Mouse (Mus musculus) left cerebral cortex, postnatal 14 days (tissue): ENCODE results near the gene Cdc40. TPM values are rescaled to one million over a fixed set of nuclear protein-coding genes. Genes with fewer than 3 reads are reported as not detected.

Source experiments
- DNase-seq, 2 experiments: peaks; one replicate each; pipeline ENCODE4 v3.0.0; 2021 to 2022; ENCODE audit warnings: low spot score in 2 of 2, mixed read lengths in 1 of 2
- intact Hi-C: fragments of 180-260 bp; cut with DNase I; formaldehyde crosslinking; loops from one replicate; pipeline ENCODE4 v1.15.1; 2025
- total RNA-seq, 2 experiments: library from RNA; stranded (reverse); gene quantifications; 2 replicates each; pipeline ENCODE4 v1.2.3; 2021

Cdc40 gene
- total RNA-seq, 2 experiments from 2014 or later = 41.3 to 48.3 TPM

- intact Hi-C loops = no loop called here
- DNase-seq = no peak
Measured at GRCm38 (mm10) chr10:40806221-40806620, 76.9 kb downstream of the Cdc40 start.

GRCm38 (mm10) chr10:40805221-40805620 is 77.9 kb downstream of the Cdc40 start:
- intact Hi-C loops = no loop called here
- DNase-seq = no peak

- DNase-seq = no peak
- intact Hi-C loops = no loop called here
Measured at GRCm38 (mm10) chr10:40792115-40792514, 91.0 kb downstream of the Cdc40 start.

- intact Hi-C loops = no loop called here
Measured at GRCm38 (mm10) chr10:40790406-40790805, 92.7 kb downstream of the Cdc40 start.

More at GRCm38 (mm10) chr10:40790406-40790805, 92.7 kb downstream of the Cdc40 start:
- DNase-seq = no peak

Other genes starting within 250 kb of the Cdc40 start
- 1 to 10 TPM; 1.4 to 2.7 TPM for gene Mettl24, start 200.0 kb downstream of the Cdc40 start, total RNA-seq
- gene Wasf1, start 164 bp upstream of the Cdc40 start, total RNA-seq = 100 to 1,000 TPM; 327 to 340 TPM
- 10 to 100 TPM; 10.1 to 11.2 TPM for gene Gpr6, start 189.0 kb upstream of the Cdc40 start, total RNA-seq